Mouse (Mus musculus): ENCODE results near the gene Eml2. TPM values are rescaled to one million over a fixed set of nuclear protein-coding genes. Genes with fewer than 3 reads are reported as not detected.

Gene Eml2
- polyA plus RNA-seq, 1 experiment: 58.3 TPM

DNA sequence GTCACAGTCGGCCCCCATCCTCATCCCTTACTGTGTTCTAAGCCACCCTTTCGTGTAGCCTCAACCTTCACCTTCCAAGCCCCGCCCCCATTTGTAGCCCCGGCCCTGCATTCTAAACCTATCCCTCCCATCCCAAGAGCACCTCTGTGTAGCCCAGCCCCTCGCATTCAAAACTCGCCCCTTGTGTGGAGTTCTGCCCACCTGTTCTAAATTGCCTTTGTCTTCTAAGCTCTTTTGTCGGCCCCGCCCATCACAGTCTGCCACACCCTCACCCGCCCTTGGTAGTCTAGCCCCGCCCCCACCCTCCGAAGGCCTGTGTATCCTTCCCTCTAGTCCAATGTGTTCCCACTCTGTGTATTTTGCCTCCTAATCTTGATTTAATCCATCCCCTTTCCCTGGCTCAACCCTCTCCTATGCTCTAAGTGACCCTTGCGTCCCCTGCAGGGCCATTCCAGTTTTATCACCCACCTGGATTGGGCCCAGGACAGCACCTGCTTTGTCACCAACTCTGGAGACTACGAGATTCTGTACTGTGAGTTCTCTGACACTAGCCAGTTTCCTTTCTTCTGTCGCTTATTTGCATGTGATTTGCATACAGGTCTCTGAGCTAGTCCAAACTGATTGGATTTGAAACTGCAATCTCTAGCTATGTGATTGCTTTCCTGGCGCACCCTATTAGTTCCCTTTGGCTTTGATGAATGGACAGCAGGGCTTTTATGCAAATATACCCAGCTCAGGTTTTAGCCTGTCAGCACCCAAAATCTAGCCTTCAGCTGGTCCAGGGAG is 26.0 kb downstream of the Eml2 start:
- DNase-seq (ENCODE audit: low spot score): no peak

DNA sequence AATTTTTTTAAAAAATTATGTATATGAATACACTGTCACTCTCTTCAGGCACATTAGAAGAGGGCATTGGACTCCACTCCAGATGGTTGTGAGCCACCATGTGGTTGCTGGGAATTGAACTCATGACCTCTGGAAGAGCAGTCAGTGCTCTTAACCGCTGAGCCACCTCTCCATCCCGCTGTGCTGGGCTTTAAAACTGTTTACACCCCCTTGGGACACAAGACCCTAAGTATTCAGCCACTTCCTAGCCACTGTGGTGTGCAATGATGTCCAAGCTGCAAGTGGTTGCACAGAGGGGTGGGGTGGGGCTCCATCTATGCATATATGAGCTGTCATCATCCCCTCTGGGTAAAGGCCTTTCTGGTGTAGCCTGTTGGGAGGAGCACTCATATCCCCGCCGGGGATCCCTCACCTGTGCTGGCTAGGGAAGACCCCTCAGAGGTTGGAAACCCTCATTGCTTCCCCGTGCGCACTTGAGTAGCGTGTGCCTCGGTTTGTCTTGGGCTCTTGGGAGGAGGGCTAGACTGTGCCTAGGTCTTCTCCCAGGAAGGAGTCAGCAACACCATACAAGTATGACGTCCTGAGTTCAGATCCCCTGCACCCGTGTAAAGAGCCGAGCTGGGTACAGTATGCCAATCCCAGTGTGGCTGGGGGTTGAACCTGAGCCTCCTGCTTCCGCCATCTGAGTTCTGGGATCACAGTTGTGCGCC is 32.1 kb downstream of the Eml2 start:
- DNase-seq (ENCODE audit: low spot score): no peak

DNA sequence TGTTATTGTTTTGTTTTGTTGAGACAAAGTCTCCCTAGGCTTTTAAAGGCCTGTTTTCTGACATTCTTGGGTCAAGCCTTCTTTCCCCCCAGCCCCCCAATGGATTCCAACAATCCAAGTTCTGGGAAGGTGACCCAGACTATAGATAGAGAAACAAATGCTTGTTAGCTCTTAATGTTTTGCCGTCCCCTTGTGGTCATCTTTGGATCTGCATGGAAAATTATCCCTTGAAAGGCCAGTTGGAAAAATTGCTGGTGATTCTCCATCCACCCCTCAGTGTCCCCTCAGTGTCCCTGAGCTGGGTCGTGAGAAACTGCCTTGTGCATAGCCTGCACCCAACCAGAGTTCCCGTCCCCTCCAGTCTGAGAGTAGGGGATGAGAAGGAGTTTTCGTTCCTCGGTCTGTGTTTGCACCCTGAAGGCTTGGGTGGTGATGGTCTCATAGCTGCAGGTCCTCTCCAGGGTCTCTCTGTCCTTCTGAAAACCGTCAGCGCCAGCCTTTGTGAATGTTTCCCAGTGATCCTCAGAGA is 32.8 kb downstream of the Eml2 start:
- no peak for DNase-seq (ENCODE audit: low spot score)

DNA sequence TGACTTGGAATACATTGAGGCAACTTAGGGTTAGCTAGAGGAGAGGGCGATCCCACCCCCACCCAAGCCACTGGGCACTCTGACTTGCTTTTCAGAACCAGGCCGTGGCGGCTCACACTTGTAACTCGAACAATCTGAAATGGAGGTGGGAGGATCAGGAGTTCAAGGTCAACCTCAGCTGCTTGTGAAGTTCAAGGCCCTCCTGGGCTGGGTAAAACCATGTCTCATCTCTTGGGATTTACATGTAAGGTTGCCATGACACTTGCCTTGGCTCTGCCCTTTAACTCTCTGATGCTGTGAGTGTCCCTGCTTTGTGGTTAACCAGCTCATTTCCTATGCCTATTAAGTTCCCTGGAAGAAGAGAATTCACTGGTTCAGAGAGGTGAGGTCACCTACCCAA is 33.3 kb downstream of the Eml2 start:
- DNase-seq (ENCODE audit: low spot score): no peak

DNA sequence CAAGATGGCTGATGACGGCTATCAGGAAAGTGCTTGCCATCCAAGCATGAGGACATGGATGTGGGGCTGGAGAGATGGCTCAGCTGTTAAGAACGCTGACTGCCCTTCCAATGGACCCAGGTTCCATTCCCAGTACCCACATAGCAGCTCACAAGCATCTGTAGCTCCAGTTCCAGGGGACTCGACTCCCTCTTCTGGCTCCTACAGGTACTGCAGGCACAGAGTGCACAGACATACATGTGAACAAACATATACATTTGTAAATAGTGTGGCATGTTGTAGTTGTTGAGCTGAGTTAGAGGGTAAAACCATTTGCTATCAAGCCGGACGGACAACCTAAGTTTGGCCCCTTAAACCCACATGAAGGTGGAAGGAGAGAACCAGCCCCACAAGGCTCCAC is 33.8 kb downstream of the Eml2 start:
- DNase-seq (ENCODE audit: low spot score): no peak

GRCm38 (mm10) chr7:19211041-19211675 is 34.9 kb downstream of the Eml2 start:
- DNase-seq (ENCODE audit: low spot score): no peak

DNA sequence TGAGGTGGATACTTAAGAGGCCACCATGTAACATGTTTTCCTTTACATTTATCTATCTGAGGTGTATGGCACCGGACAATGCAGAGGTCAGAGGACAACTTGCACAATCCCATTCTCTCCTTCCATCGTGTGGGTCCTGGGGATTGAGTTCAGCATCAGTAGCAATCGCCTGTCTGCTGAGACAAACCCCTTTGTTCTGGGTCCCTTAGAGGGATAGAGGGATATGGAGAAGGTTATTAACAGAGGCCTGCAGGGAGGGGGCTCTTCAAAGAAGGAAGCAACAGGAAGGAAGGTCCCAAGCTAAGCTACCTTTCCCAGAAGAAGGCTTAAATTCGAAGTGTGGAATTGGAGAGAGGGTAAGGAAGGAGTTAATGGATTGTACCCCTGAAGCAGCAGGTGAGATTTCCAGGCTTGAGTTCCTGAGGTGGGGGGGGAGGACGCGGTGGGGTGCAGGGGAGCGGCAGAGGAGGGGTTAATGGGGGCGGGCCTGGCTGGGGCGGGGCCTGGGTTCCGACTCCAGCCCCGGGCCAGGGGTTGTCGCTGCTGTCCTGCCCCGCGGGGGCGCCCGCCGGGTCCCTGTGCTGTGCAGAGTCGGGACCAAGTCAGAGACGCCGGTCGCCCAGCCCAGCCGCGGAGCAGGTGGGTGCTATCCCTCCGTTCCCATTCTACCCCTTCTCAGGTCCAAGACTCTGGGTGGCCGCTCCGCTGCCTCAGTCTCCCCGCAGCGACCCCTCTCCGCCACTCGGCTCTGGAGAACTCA is 36.0 kb downstream of the Eml2 start, which contains the start of gene Gpr4:
Gene Gpr4, plus strand, starts transcription at position 543 of the 760 bp plus-strand sequence.
- no peak for DNase-seq (ENCODE audit: low spot score)

DNA sequence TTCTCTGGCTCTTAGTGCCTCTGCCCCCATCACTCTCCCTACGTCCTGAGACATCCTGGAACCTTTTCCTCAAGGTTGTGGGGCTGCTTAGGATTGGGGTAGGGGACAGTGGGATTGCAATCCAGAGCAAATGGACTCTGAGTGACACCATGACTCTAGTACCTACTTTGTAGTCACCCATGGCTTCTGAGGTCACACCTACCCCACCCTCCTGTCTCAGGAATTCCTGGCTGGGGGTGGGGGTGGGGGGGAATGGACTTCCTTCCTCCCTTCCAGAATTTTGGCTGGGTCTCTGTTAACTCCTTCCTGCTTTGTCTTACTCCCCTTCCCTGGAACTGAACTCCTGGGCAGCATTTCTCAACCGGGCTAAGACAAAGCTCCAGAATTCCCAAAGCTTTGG is 37.2 kb downstream of the Eml2 start:
- no peak for DNase-seq (ENCODE audit: low spot score)

- no peak for DNase-seq (ENCODE audit: low spot score)
These were observed 38.1 kb downstream of the Eml2 start for GRCm38 (mm10) chr7:19214369-19214768.

DNA sequence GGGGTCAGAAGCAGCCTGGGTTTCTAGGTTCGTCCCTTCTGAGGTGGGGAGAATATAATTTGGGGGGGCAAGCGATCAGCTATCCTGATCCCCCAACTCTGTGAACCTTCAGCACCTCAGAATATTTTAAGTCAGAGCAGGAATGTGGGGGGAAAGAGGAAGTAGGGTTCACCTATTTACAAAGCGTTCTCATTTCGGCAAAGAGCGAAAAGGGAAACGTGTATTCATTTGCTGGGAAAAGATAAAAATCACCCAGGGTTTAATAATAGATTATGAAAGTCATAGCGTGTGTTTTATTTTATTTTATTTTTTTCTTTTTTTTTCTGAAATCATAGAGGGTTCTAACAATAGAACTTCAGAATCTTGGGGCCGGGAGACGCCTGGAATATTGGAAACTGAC is 38.7 kb downstream of the Eml2 start:
- no peak for DNase-seq (ENCODE audit: low spot score)

DNA sequence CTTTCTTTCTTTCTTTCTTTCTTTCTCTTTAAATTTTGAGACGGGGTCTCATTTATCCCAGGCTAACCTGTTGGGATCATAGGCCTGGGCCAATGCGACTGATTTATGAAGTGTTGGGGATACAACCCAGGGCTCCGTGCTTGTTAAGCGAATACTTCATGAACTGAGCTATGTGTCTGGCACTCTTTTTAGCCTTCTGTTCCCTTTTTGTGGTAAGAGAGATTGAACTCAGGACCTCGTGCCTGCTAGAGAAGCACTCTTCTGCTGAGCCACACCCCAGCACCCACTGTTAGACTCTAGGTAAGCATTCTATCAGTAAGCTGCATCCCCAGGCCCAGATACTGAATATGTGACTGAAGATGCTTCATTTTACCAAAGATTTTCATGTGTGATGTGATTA is 41.3 kb downstream of the Eml2 start:
- DNase-seq (ENCODE audit: low spot score): no peak

DNA sequence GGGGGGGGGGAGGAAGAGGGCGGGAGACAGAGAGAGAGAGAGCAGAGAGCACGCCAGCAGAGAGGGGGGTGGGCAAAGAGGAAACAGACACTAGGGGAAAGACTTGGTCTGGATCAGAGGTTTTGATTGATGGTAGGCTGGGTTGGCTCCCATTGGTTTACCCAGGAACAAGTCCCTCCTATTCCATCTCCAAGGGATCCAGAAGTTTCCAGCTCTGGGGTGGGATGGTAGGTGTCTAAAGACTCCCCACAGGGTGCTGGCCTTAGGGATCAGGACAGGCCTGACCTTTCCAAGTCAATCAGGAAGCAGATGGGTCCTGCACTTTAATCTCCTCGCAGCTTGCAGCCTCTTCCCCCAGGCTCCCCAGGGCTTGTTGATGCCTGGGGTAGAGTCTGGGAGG is 41.7 kb downstream of the Eml2 start:
- DNase-seq (ENCODE audit: low spot score): no peak

- DNase-seq (ENCODE audit: low spot score): no peak
These were observed 43.8 kb downstream of the Eml2 start for GRCm38 (mm10) chr7:19220061-19220460.

- DNase-seq (ENCODE audit: low spot score): no peak
These were observed 46.0 kb downstream of the Eml2 start for GRCm38 (mm10) chr7:19222189-19222588.

DNA sequence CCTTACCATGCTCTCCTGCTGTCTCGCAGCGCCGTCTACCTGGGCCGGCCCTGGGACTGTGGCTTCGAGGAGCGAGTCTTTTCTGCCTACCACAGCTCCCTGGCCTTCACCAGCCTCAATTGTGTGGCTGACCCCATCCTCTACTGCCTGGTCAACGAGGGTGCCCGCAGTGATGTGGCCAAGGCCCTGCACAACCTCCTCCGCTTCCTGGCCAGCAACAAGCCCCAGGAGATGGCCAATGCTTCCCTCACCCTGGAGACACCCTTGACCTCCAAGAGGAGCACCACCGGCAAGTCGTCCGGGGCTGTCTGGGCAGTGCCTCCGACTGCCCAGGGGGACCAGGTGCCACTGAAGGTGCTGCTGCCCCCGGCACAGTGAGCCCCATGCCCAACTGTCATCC is 46.7 kb downstream of the Eml2 start:
- no peak for DNase-seq (ENCODE audit: low spot score)

GRCm38 (mm10) chr7:19224933-19225332 is 48.7 kb downstream of the Eml2 start:
- DNase-seq (ENCODE audit: low spot score): no peak

DNA sequence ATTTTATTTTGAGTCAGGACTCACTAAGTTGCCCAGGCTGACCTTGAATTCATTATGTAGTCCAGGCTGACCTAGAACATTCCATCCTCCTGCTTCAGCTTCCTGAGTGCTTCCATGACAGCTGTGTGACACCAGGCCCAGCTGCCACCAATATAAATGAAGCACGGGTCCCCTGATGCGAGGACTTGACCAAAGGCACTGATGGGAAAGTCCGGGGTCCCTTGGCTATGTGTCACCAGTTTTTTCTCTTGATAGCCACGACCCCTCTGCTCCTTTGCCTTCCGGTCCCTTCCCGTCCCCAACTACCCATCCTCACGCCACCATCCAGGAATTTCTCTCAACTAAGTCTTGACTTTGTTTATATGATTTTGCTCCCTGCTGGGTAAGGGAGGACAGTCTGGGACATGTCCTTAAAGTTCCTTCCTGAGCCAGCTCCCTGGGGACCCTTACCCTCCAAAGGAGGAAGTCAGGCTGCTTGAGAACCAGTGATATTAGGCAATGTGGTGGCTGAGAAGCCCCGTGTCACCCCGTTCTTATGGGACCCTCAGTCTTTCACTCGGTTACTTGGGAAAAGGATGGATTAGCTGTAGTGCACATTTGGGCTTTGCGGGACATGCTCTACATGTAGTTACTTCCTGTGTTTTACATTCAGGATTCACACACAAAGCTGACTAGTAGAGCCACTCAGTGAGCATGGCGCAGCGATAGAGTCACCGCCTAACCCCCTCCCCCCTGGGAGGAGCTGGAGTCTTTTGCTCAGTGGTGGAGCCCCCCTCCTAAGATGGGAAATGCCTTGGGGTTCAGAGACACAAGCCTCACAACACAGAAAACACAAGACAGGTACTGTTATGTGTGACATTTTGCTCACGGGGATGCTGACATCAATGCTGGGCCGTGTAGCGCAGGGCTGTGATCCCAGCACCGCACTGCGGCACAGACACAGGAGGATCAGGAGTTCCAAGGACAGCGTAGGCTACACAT is 50.9 kb downstream of the Eml2 start:
- peak; percentile 52 for DNase-seq (ENCODE audit: low spot score)

DNA sequence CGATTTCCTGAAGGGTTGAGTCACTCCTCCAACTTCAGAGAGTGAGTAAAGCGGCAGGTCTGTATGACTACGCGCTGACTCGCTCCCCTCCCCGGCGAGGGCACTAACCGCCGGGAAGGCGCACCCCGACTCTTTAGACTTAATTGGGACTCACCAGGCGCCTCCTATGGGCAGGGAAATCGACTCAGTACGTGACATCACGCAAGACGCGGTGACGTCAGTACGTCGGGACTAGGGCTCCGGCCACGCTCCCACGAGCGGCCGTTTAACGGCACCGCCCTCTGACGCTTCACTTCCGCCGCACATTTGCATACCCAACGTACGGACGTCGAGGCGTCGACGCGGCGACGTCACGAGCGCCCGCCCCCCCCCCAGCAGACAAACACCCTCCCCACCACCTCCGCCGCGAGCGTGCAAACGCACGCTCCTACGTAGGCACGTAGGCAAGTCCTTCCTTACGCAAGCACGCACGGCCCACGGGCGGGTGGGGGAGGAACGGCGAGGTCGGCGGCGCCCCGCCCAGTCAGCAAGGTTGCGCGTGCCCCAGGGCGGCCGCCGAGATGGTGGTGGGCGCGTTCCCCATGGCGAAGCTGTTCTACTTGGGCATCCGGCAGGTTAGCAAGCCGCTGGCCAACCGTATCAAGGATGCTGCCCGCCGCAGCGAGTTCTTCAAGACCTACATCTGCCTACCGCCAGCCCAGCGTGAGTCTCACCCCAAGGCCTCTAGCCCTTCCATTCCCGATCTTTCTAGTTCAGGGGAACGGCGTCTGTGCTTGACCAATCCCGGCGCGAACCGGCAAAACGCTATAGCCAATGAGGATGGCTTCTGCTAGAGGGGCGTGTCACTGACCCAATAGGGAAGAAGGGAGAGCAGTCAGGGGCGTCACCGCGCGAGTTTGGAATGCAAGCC is 51.9 kb downstream of the Eml2 start, which contains the start of gene Opa3:
Gene Opa3, plus strand, starts transcription at position 452 of the 910 bp plus-strand sequence.
- peak; percentile 95 for DNase-seq (ENCODE audit: low spot score)

DNA sequence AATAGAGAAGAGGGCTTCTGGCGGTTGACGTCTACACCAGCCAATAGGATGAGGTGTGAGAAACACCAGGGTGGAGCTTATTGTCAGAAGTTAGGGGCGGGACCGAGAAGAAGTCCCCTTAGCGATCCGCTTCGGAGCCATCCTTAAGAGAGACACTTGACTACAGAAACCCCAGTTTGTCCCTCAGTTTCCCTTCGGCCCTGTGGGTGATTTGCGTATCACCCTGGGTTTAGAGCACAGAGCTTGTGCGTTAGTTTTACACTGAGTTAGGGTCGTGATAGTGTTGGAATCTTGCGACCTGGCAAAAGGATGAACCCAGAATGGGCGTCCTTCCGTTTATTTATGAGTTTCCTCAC is 52.5 kb downstream of the Eml2 start:
- no peak for DNase-seq (ENCODE audit: low spot score)

DNA sequence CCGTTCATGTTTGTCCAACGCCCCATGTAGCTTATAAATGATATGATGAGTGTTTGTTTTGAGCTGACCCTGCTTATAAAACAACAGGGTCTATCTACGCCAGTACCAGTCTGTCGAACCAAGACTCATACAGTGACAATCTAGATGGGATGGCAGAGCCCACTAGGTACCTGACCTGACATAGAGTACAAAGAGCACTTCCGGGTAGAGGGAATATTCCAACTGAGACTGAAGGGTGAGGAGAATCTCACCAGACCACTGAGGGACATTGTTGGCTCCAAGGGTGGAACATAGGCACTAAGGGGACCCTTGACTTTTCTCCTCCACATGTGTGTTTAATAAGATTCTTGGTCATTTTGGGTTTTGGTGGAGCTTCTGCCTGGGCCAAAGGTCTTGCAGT is 53.2 kb downstream of the Eml2 start:
- DNase-seq (ENCODE audit: low spot score): no peak

All from urinary bladder, adult 2 months (tissue).